Mouse (Mus musculus): Measurements from ENCODE around the gene Srpr.

Srpr gene

GRCm38 (mm10) chr9:35262418-35262817 is 62.4 kb downstream of the Srpr start:
- DNase-seq (ENCODE audit: low spot score), result no peak

GRCm38 (mm10) chr9:35263431-35263830 is 63.5 kb downstream of the Srpr start:
- no peak for DNase-seq (ENCODE audit: low spot score)

- no peak for DNase-seq (ENCODE audit: low spot score)
Observed at GRCm38 (mm10) chr9:35264509-35264908, 64.5 kb downstream of the Srpr start.

- DNase-seq (ENCODE audit: low spot score), result peak; percentile 93
Observed at GRCm38 (mm10) chr9:35267146-35267975, 67.4 kb downstream of the Srpr start, which contains the start of the genes Fam118b and Rpusd4. Gene Fam118b (minus strand): TSS chr9:35267805. Gene Rpusd4 (plus strand): TSS chr9:35267865.

GRCm38 (mm10) chr9:35267976-35268715 is 68.2 kb downstream of the Srpr start:
- no peak for DNase-seq (ENCODE audit: low spot score)

- no peak for DNase-seq (ENCODE audit: low spot score)
Observed at GRCm38 (mm10) chr9:35277855-35278365, 77.9 kb downstream of the Srpr start.

GRCm38 (mm10) chr9:35278451-35278850 is 78.5 kb downstream of the Srpr start:
- no peak for DNase-seq (ENCODE audit: low spot score)

GRCm38 (mm10) chr9:35282006-35282850 is 82.3 kb downstream of the Srpr start:
- DNase-seq (ENCODE audit: low spot score), result peak; percentile 51

- DNase-seq (ENCODE audit: low spot score), result no peak
Observed at GRCm38 (mm10) chr9:35282851-35283200, 82.9 kb downstream of the Srpr start.

- no peak for DNase-seq (ENCODE audit: low spot score)
Observed at GRCm38 (mm10) chr9:35283415-35284069, 83.6 kb downstream of the Srpr start.

GRCm38 (mm10) chr9:35284351-35284750 is 84.4 kb downstream of the Srpr start:
- no peak for DNase-seq (ENCODE audit: low spot score)

GRCm38 (mm10) chr9:35286351-35286750 is 86.4 kb downstream of the Srpr start:
- DNase-seq (ENCODE audit: low spot score), result no peak

- no peak for DNase-seq (ENCODE audit: low spot score)
Observed at GRCm38 (mm10) chr9:35289992-35290391, 90.0 kb downstream of the Srpr start.

- no peak for DNase-seq (ENCODE audit: low spot score)
Observed at GRCm38 (mm10) chr9:35290417-35290816, 90.4 kb downstream of the Srpr start.

GRCm38 (mm10) chr9:35290916-35291315 is 90.9 kb downstream of the Srpr start:
- no peak for DNase-seq (ENCODE audit: low spot score)

- no peak for DNase-seq (ENCODE audit: low spot score)
Observed at GRCm38 (mm10) chr9:35293465-35293864, 93.5 kb downstream of the Srpr start.

All from urinary bladder, postnatal 14 days (tissue).